In genomic region chr6:43424978-43425377, GRCm38 (mm10) we compare ENCODE assay signal across 13 mouse cellular contexts.
DNase-seq lines count a peak whose midpoint lies in the region; ATAC-seq and TF ChIP-seq lines count a peak whose summit lies in the region.
"Had no signal": no experiment of that assay in that cellular context is flagged by ENCODE, and none has a peak within 500 bp of the region (broad histone marks: within the 10 kb centered on the region; RNA-seq: fewer than 3 reads in every experiment).

No protein-coding gene starts in this region.

- TF ChIP-seq CTCF in gastrocnemius, adult 2 months (IDR thresholded peaks at IDR 0.05) = peak; percentile 39; the same call in 1 of the 2 replicates
- TF ChIP-seq CTCF in layer of hippocampus, adult 2 months (conservative IDR thresholded peaks at IDR 0.05) = peak; percentile 48
- no peak; the same call in 1 of the 2 replicates for TF ChIP-seq CTCF in left cerebral cortex, adult 2 months (IDR thresholded peaks at IDR 0.05)

- no peak overlapping the region for H3K4me3 ChIP-seq in gastrocnemius, adult 2 months
- H3K4me3 ChIP-seq in layer of hippocampus, adult 2 months = no peak overlapping the region
- no peak overlapping the region for H3K4me3 ChIP-seq in left cerebral cortex, adult 2 months
- H3K4me3 ChIP-seq: hindbrain, embryonic 13.5 days; liver, embryonic 13.5 days had no signal

- no peak overlapping the region for H3K27ac ChIP-seq in gastrocnemius, adult 2 months
- H3K27ac ChIP-seq in layer of hippocampus, adult 2 months = no peak overlapping the region
- no peak overlapping the region for H3K27ac ChIP-seq in left cerebral cortex, adult 2 months
- H3K27ac ChIP-seq: hindbrain, embryonic 13.5 days; liver, embryonic 13.5 days had no signal

- intact Hi-C loops in gastrocnemius, adult 2 months (cut with DNase I) = loop anchor here (2.0 kb wide), 1 partner anchor 78 kb away; no protein-coding TSS in a partner anchor
- intact Hi-C loops in gastrocnemius, postnatal 14 days (cut with DNase I; ENCODE audit: low total_unique reads) = no loop called here
- intact Hi-C loops in left cerebral cortex, adult 2 months (cut with DNase I) = no loop called here

- ATAC-seq in megakaryocyte-erythroid progenitor cell, adult 5-6 weeks (replicated peaks; ENCODE audit: low FRiP score, low TSS enrichment, poor library complexity, severe bottlenecking) = no peak
- ATAC-seq: forebrain, embryonic 16.5 days had no signal

- no peak for DNase-seq in gastrocnemius, adult 2 months
- no peak for DNase-seq in gastrocnemius, postnatal 14 days
- DNase-seq in layer of hippocampus, adult 2 months (ENCODE audit: low spot score in 2 of 2) = no peak
- DNase-seq in layer of hippocampus, adult 18-20 months (ENCODE audit: low spot score in 2 of 2) = no peak
- DNase-seq in A20 (ENCODE audit: low read depth, low spot score) (peak; percentile 7), NIH3T3 (ENCODE audit: low read depth) (peak; percentile 74)
- no peak for DNase-seq in left cerebral cortex, adult 2 months (ENCODE audit: extremely low spot score in 1 of 2, low spot score in 2 of 2)
- DNase-seq: liver, embryonic 13.5 days; retina, postnatal 1 day; thymus, adult 2 months had no signal

Comparison
In these comparisons a context has a peak if more than half of its experiments do, and no peak if none do; other contexts are left out.
1. DNase-seq: peak in A20 (single experiment) and NIH3T3 (single experiment); none in gastrocnemius, adult 2 months (single experiment), gastrocnemius, postnatal 14 days (single experiment), layer of hippocampus, adult 2 months (0 of 2), layer of hippocampus, adult 18-20 months (0 of 2) and left cerebral cortex, adult 2 months (0 of 2).